Mouse (Mus musculus) right cerebral cortex, postnatal 36 days (tissue): Measurements from ENCODE around the gene Nagpa.
"Not testable (repeated sequence)": the region's sequence is repeated elsewhere in the genome, so short reads cannot be mapped to it uniquely, and the experiment has no call there.

ENCODE experiments used
- DNase-seq, 2 experiments: peaks; one replicate each; pipeline ENCODE4 v3.0.0; 2022; ENCODE audit warnings: low spot score in 2 of 2, mixed read lengths in 1 of 2

The Nagpa gene

GRCm38 (mm10) chr16:5203668-5204433 lies at the start of gene Nagpa:
TSS of gene Nagpa (minus strand) at chr16:5204012.
- peak; percentile 68 to 75 for DNase-seq

- DNase-seq, result no peak
Observed at GRCm38 (mm10) chr16:5252260-5252659, 48.4 kb upstream of the Nagpa start.

GRCm38 (mm10) chr16:5250891-5251290 lies 47.1 kb upstream of the Nagpa start:
- no peak for DNase-seq

GRCm38 (mm10) chr16:5244411-5244810 lies 40.6 kb upstream of the Nagpa start:
- DNase-seq, result no peak

GRCm38 (mm10) chr16:5242882-5243281 lies 39.1 kb upstream of the Nagpa start:
- no peak for DNase-seq

- DNase-seq, result no peak
Observed at GRCm38 (mm10) chr16:5242355-5242754, 38.5 kb upstream of the Nagpa start.

GRCm38 (mm10) chr16:5233418-5234313 lies 29.9 kb upstream of the Nagpa start, which contains the start of gene Alg1:
TSS of gene Alg1 (plus strand) at chr16:5233621.
- peak; percentile 90 to 91 for DNase-seq

GRCm38 (mm10) chr16:5232982-5233381 lies 29.2 kb upstream of the Nagpa start:
- no peak for DNase-seq

GRCm38 (mm10) chr16:5228103-5228502 lies 24.3 kb upstream of the Nagpa start:
- not testable (repeated sequence) for DNase-seq

- not testable (repeated sequence) for DNase-seq
Observed at GRCm38 (mm10) chr16:5227501-5227900, 23.7 kb upstream of the Nagpa start.

GRCm38 (mm10) chr16:5226534-5226933 lies 22.7 kb upstream of the Nagpa start:
- DNase-seq, result not testable (repeated sequence)

GRCm38 (mm10) chr16:5222140-5222539 lies 18.3 kb upstream of the Nagpa start, which contains the start of gene AU021092:
TSS of gene AU021092 (minus strand) at chr16:5222299.
- no peak for DNase-seq

- DNase-seq, result no peak
Observed at GRCm38 (mm10) chr16:5221403-5221802, 17.6 kb upstream of the Nagpa start.

GRCm38 (mm10) chr16:5217341-5218133 lies 13.7 kb upstream of the Nagpa start:
- no peak for DNase-seq

- no peak for DNase-seq
Observed at GRCm38 (mm10) chr16:5216686-5217085, 12.9 kb upstream of the Nagpa start.

- no peak for DNase-seq
Observed at GRCm38 (mm10) chr16:5214126-5214525, 10.3 kb upstream of the Nagpa start.

GRCm38 (mm10) chr16:5212150-5212549 lies 8.3 kb upstream of the Nagpa start:
- DNase-seq, result no peak

GRCm38 (mm10) chr16:5210365-5210764 lies 6.6 kb upstream of the Nagpa start:
- no peak for DNase-seq

- DNase-seq, result no peak
Observed at GRCm38 (mm10) chr16:5206051-5206450, 2.2 kb upstream of the Nagpa start.

GRCm38 (mm10) chr16:5205431-5205970 lies 1.7 kb upstream of the Nagpa start:
- no peak for DNase-seq

GRCm38 (mm10) chr16:5203200-5203599 lies 612 bp downstream of the Nagpa start:
- no peak for DNase-seq
